Mouse (Mus musculus) heart, postnatal 0 days (tissue): ENCODE measurements around the gene Nupr1. TPM values are rescaled to one million over a fixed set of nuclear protein-coding genes. Genes with fewer than 3 reads are reported as not detected.

ENCODE experiments used
- ATAC-seq: fragments of 200-750 bp; cut with Nextera tagmentation; 2 replicates; pipeline ENCODE4 v1.8.0; 2017; ENCODE audit warnings: low read depth, moderate number of reproducible peaks, moderate library complexity; ENCODE audit not compliant: insufficient read depth
- DNase-seq: peaks from one replicate; pipeline ENCODE4 v3.0.0-alpha.2; 2016; ENCODE audit warnings: low spot score
- H3K27ac ChIP-seq: fragments of 300-500 bp; sonication (generic); 2 replicates; pipeline ENCODE4 v1.5.1; 2014; ENCODE audit warnings: low read depth, mild to moderate bottlenecking
- H3K27me3 ChIP-seq: fragments of 300-500 bp; sonication (generic); 2 replicates; pipeline ENCODE4 v1.6.1; 2014; ENCODE audit warnings: low read length, mixed read lengths; ENCODE audit not compliant: control insufficient read depth, insufficient read depth
- H3K36me3 ChIP-seq: fragments of 300-500 bp; sonication (generic); replicated peaks from 2 replicates; pipeline ENCODE4 v1.6.1; 2014; ENCODE audit warnings: low read length, mixed read lengths; ENCODE audit not compliant: control insufficient read depth, insufficient read depth
- H3K4me1 ChIP-seq: fragments of 300-500 bp; sonication (generic); 2 replicates; pipeline ENCODE4 v1.6.1; 2014; ENCODE audit warnings: antibody characterized with exemption; ENCODE audit not compliant: control insufficient read depth, insufficient read depth
- H3K4me2 ChIP-seq: fragments of 300-500 bp; sonication (generic); 2 replicates; pipeline ENCODE4 v1.6.1; 2014; ENCODE audit warnings: low read depth, mild to moderate bottlenecking, low read length, moderate library complexity
- H3K4me3 ChIP-seq: fragments of 300-500 bp; sonication (generic); 2 replicates; pipeline ENCODE4 v1.5.1; 2014; ENCODE audit warnings: low read depth, low read length
- H3K9ac ChIP-seq: fragments of 300-500 bp; sonication (generic); replicated peaks from 2 replicates; pipeline ENCODE4 v1.6.1; 2014; ENCODE audit warnings: low read depth, low read length, mixed read lengths
- H3K9me3 ChIP-seq: fragments of 300-500 bp; sonication (generic); replicated peaks from 2 replicates; pipeline ENCODE4 v1.6.1; 2016; ENCODE audit warnings: low read length; ENCODE audit not compliant: control insufficient read depth
- CTCF ChIP-seq: IDR thresholded peaks from 2 replicates; pipeline ENCODE4 v1.5.1; 2016; ENCODE audit warnings: antibody characterized with exemption, control low read depth, low read depth
- EP300 ChIP-seq: IDR thresholded peaks from 2 replicates; pipeline ENCODE4 v1.6.1; 2016; ENCODE audit warnings: antibody characterized with exemption, low read depth
- WGBS: fragments of 180-500 bp; shearing (Covaris S2); extraction: QIAGEN DNeasy Blood & Tissue Kit; methylation state at CpG from one replicate; pipeline ENCODE4 v1.1.7; 2014; 5-methylcytosine and 5-hydroxymethylcytosine counted together
- polyA plus RNA-seq: library from polyadenylated mRNA; unstranded; fragments of >200 nt; fragmentation: Nextera tagmentation; extraction: Ambion mirVana; gene quantifications from 2 replicates; pipeline ENCODE4 v1.2.1, GENCODE M21; 2015
- total RNA-seq: library from RNA; depleted of rRNA; stranded (reverse); fragments of >200 nt; gene quantifications from 2 replicates; pipeline ENCODE4 v1.2.3, GENCODE M21; 2014; ENCODE audit warnings: low replicate concordance

Gene Nupr1
- total and polyA plus RNA-seq, 2 experiments from 2014 or later: 1.3 to 8.9 TPM

GRCm38 (mm10) chr7:126621452-126622359 lies 9.0 kb downstream of the Nupr1 start:
- 57% methylated on average over 9 of the region's 9 CpGs for WGBS
- no peak overlapping the region for H3K27ac ChIP-seq

GRCm38 (mm10) chr7:126619559-126620275 lies 10.9 kb downstream of the Nupr1 start:
- DNase-seq: no peak
- no peaks in the 10 kb centered on the region for H3K4me1 ChIP-seq
- no peak overlapping the region for H3K4me3 ChIP-seq
- H3K9me3 ChIP-seq: no peaks in the 10 kb centered on the region
- TF ChIP-seq EP300: no peak
- no peak for TF ChIP-seq CTCF
- H3K36me3 ChIP-seq: no peaks in the 10 kb centered on the region
- H3K27me3 ChIP-seq: no peaks in the 10 kb centered on the region
- H3K27ac ChIP-seq: no peak overlapping the region
- 73% methylated on average over 10 of the region's 10 CpGs for WGBS
- no peak for ATAC-seq
- H3K9ac ChIP-seq: no peak overlapping the region
- no peak overlapping the region for H3K4me2 ChIP-seq

More at GRCm38 (mm10) chr7:126621452-126622359, 9.0 kb downstream of the Nupr1 start:
- Histone ChIP-seq H3K4me1 (no peaks in the 10 kb centered on the region), H3K9ac (no peak overlapping the region), H3K36me3 (no peaks in the 10 kb centered on the region), H3K27me3 (no peaks in the 10 kb centered on the region), H3K4me3 (no peak overlapping the region), H3K4me2 (no peak overlapping the region), H3K9me3 (no peaks in the 10 kb centered on the region)
- ATAC-seq (no peak), DNase-seq (no peak)
- TF ChIP-seq EP300 (no peak), CTCF (no peak)

GRCm38 (mm10) chr7:126616707-126617106 lies 14.0 kb downstream of the Nupr1 start:
- ATAC-seq (no peak), DNase-seq (no peak)
- no peaks in the 10 kb centered on the region for H3K36me3 ChIP-seq
- H3K27ac ChIP-seq: no peak overlapping the region
- no peaks in the 10 kb centered on the region for H3K4me1 ChIP-seq
- 59% methylated on average over 3 of the region's 3 CpGs for WGBS
- H3K9me3 ChIP-seq: 0 out of 2 replicates have a peak, but pooled peaks cover 3% of the 10 kb centered on the region
- no peak overlapping the region for H3K4me3 ChIP-seq
- no peak overlapping the region for H3K4me2 ChIP-seq
- no peak for TF ChIP-seq EP300
- TF ChIP-seq CTCF: no peak
- H3K9ac ChIP-seq: no peak overlapping the region
- H3K27me3 ChIP-seq: no peaks in the 10 kb centered on the region

- DNase-seq (no peak), ATAC-seq (no peak)
- 67% methylated on average over 3 of the region's 3 CpGs for WGBS
- no peak for TF ChIP-seq EP300
- no peak for TF ChIP-seq CTCF
- no peak overlapping the region for H3K9ac ChIP-seq
- no peak overlapping the region for H3K4me2 ChIP-seq
- H3K4me1 ChIP-seq: no peaks in the 10 kb centered on the region
- H3K27me3 ChIP-seq: no peaks in the 10 kb centered on the region
- no peak overlapping the region for H3K27ac ChIP-seq
- 0 out of 2 replicates have a peak, but pooled peaks cover 3% of the 10 kb centered on the region for H3K9me3 ChIP-seq
- no peak overlapping the region for H3K4me3 ChIP-seq
- no peaks in the 10 kb centered on the region for H3K36me3 ChIP-seq
Measured at GRCm38 (mm10) chr7:126612736-126613135, 17.9 kb downstream of the Nupr1 start.

GRCm38 (mm10) chr7:126607796-126608195 lies 22.9 kb downstream of the Nupr1 start:
- Histone ChIP-seq H3K36me3 (no peaks in the 10 kb centered on the region), H3K9me3 (no peaks in the 10 kb centered on the region), H3K27ac (no peak overlapping the region), H3K4me3 (no peak overlapping the region), H3K4me2 (no peak overlapping the region), H3K4me1 (no peaks in the 10 kb centered on the region), H3K9ac (no peak overlapping the region), H3K27me3 (no peaks in the 10 kb centered on the region)
- no peak for ATAC-seq
- 71% methylated on average over 5 of the region's 5 CpGs for WGBS
- no peak for DNase-seq
- TF ChIP-seq CTCF (no peak), EP300 (no peak)
